Comparison of ENCODE assay signal across 19 mouse cellular contexts in the genomic region with DNA sequence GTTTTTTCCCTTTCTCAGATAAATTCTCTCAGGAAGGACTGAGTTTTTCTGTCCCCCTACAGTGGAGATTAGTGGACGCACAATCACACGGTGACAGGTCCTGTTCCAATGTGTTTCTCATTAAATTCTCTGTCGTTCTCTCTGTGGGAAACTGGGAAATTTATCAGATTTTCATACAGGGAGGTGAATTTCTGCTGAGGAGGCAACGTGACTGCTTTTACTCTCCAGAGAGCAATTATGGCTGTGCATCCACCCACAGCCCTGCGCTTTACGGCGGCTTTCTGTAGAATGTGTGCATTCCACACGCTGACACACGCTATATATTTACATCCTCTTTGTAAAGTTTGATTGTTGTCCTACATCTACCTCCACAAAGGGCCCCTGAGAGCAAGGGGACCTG. TPM values are rescaled to one million over a fixed set of nuclear protein-coding genes. Genes with fewer than 3 reads are reported as not detected.
DNase-seq lines count a peak whose midpoint lies in the region; ATAC-seq lines count a peak whose summit lies in the region.
"Had no signal": no experiment of that assay in that cellular context is flagged by ENCODE, and none has a peak within 500 bp of the region (broad histone marks: within the 10 kb centered on the region; RNA-seq: fewer than 3 reads in every experiment).

No protein-coding gene starts in this region.

- no peaks in the 10 kb centered on the region for H3K9me3 ChIP-seq in hindbrain, embryonic 14.5 days (ENCODE audit: control insufficient read depth, low read length)
- no peaks in the 10 kb centered on the region for H3K9me3 ChIP-seq in hindbrain, embryonic 10.5 days
- H3K9me3 ChIP-seq in midbrain, embryonic 15.5 days, result no peaks in the 10 kb centered on the region
- H3K9me3 ChIP-seq in forebrain, embryonic 15.5 days, result no peaks in the 10 kb centered on the region

- H3K4me1 ChIP-seq in hindbrain, embryonic 14.5 days (replicated peaks; ENCODE audit: control insufficient read depth, insufficient read depth, low read length), result peaks cover 7% of the 10 kb centered on the region; the same call in 1 of the 2 replicates
- H3K4me1 ChIP-seq in hindbrain, embryonic 10.5 days (replicated peaks), result peaks cover 13% of the 10 kb centered on the region
- peaks cover 13% of the 10 kb centered on the region for H3K4me1 ChIP-seq in midbrain, embryonic 15.5 days
- H3K4me1 ChIP-seq in forebrain, embryonic 15.5 days, result 0 out of 2 replicates have a peak, but pooled peaks cover 5% of the 10 kb centered on the region

- H3K36me3 ChIP-seq in hindbrain, embryonic 14.5 days (replicated peaks; ENCODE audit: control insufficient read depth, insufficient read depth), result no peaks in the 10 kb centered on the region
- H3K36me3 ChIP-seq in hindbrain, embryonic 10.5 days, result no peaks in the 10 kb centered on the region
- H3K36me3 ChIP-seq in midbrain, embryonic 15.5 days (replicated peaks), result no peaks in the 10 kb centered on the region
- H3K36me3 ChIP-seq in forebrain, embryonic 15.5 days, result no peaks in the 10 kb centered on the region

- H3K4me3 ChIP-seq in hindbrain, embryonic 14.5 days (replicated peaks; ENCODE audit: low read length), result no peak overlapping the region
- no peak overlapping the region for H3K4me3 ChIP-seq in hindbrain, embryonic 10.5 days
- no peak overlapping the region for H3K4me3 ChIP-seq in midbrain, embryonic 15.5 days
- no peak overlapping the region for H3K4me3 ChIP-seq in forebrain, embryonic 15.5 days

- H3K4me2 ChIP-seq in hindbrain, embryonic 14.5 days (replicated peaks), result peak overlapping the region; percentile 25
- peak overlapping the region; percentile 34 for H3K4me2 ChIP-seq in midbrain, embryonic 15.5 days
- H3K4me2 ChIP-seq in forebrain, embryonic 15.5 days (replicated peaks), result no peak overlapping the region

- H3K27ac ChIP-seq in hindbrain, embryonic 14.5 days, result no peak overlapping the region
- H3K27ac ChIP-seq in hindbrain, embryonic 10.5 days, result no peak overlapping the region
- no peak overlapping the region for H3K27ac ChIP-seq in midbrain, embryonic 15.5 days
- no peak overlapping the region for H3K27ac ChIP-seq in forebrain, embryonic 15.5 days (replicated peaks)

- no peaks in the 10 kb centered on the region for H3K27me3 ChIP-seq in hindbrain, embryonic 14.5 days (ENCODE audit: control insufficient read depth, insufficient read depth, low read length)
- peaks cover 16% of the 10 kb centered on the region for H3K27me3 ChIP-seq in hindbrain, embryonic 10.5 days (ENCODE audit: insufficient read depth, poor library complexity, severe bottlenecking)
- no peaks in the 10 kb centered on the region for H3K27me3 ChIP-seq in midbrain, embryonic 15.5 days (replicated peaks)
- H3K27me3 ChIP-seq in forebrain, embryonic 15.5 days, result no peaks in the 10 kb centered on the region

- WGBS in hindbrain, embryonic 14.5 days, result 30% methylated on average over 9 of the region's 9 CpGs
- 60% methylated on average over 9 of the region's 9 CpGs for WGBS in hindbrain, embryonic 10.5 days
- WGBS in midbrain, embryonic 15.5 days, result 22% methylated on average over 9 of the region's 9 CpGs
- WGBS in forebrain, embryonic 15.5 days, result 34% methylated on average over 9 of the region's 9 CpGs

- no peak overlapping the region for H3K9ac ChIP-seq in hindbrain, embryonic 14.5 days
- 0 out of 2 replicates have a peak overlapping the region, but pooled peaks have one; percentile 5 for H3K9ac ChIP-seq in midbrain, embryonic 15.5 days
- no peak overlapping the region for H3K9ac ChIP-seq in forebrain, embryonic 15.5 days (replicated peaks)
- H3K9ac ChIP-seq: liver, postnatal 0 days had no signal

- 0 out of 2 replicates have a peak, but pooled peaks have one; percentile 34 for ATAC-seq in hindbrain, embryonic 14.5 days (ENCODE audit: low FRiP score)
- ATAC-seq in midbrain, embryonic 15.5 days (replicated peaks), result peak; percentile 30; the same call in 1 of the 2 replicates
- no peak for ATAC-seq in forebrain, embryonic 15.5 days (replicated peaks)
- ATAC-seq: liver, postnatal 0 days had no signal

- DNase-seq in hindbrain, embryonic 14.5 days (ENCODE audit: low spot score), result no peak
- DNase-seq in hindbrain, embryonic 10.5 days (ENCODE audit: low spot score), result no peak
- peak; percentile 12 for DNase-seq in right cerebral cortex, adult 18-20 months
- DNase-seq in right cerebral cortex, postnatal 14 days, result no peak
- DNase-seq in gastrocnemius, adult 18-20 months (ENCODE audit: low spot score), result no peak
- DNase-seq: cerebellum, adult 9-10 months; gastrocnemius, postnatal 25 days; kidney, adult 11 months; liver, postnatal 0 days; lung, postnatal 10 days; spleen, adult 18-20 months; thymus, postnatal 36 days had no signal

RNA-seq across cellular contexts. Expression of gene Fgf5, which starts 28.0 kb away (rescaled TPM):
- 0.37 and 0.44 TPM in 2 replicates for polyA plus RNA-seq in hindbrain, embryonic 14.5 days (2014; fragmentation: Nextera tagmentation; extraction: Ambion mirVana)
- polyA plus RNA-seq in hindbrain, embryonic 10.5 days (2016; fragmentation: Nextera tagmentation; extraction: Ambion mirVana), result 0.29 and 0.31 TPM in 2 replicates
- polyA plus RNA-seq in midbrain, embryonic 15.5 days (2015; fragmentation: Nextera tagmentation; extraction: Ambion mirVana), result 0.96 and 2.0 TPM in 2 replicates
- under 1 TPM; 0.32 to 0.57 TPM for total RNA-seq in gastrocnemius, adult 18-20 months (2021)
- polyA plus RNA-seq in forebrain, embryonic 15.5 days (2015; fragmentation: Nextera tagmentation; extraction: Ambion mirVana), result 0.59 and 0.79 TPM in 2 replicates
- total RNA-seq: common myeloid progenitor, adult 5-6 weeks; hematopoietic stem cell, adult 5-6 weeks; liver, adult 2 months; megakaryocyte progenitor cell, adult 5-6 weeks had no signal
- polyA plus RNA-seq: liver, adult 2 months; liver, postnatal 0 days had no signal

RNA-seq across cellular contexts. Expression of gene Cfap299, which starts 47.1 kb away (rescaled TPM):
- 1.6 and 1.8 TPM in 2 replicates for polyA plus RNA-seq in hindbrain, embryonic 14.5 days (2014; fragmentation: Nextera tagmentation; extraction: Ambion mirVana)
- polyA plus RNA-seq in hindbrain, embryonic 10.5 days (2016; fragmentation: Nextera tagmentation; extraction: Ambion mirVana), result 0.51 and 2.2 TPM in 2 replicates
- polyA plus RNA-seq in midbrain, embryonic 15.5 days (2015; fragmentation: Nextera tagmentation; extraction: Ambion mirVana), result 1.5 and 2.2 TPM in 2 replicates
- not detected for total RNA-seq in gastrocnemius, adult 18-20 months (2021)
- polyA plus RNA-seq in forebrain, embryonic 15.5 days (2015; fragmentation: Nextera tagmentation; extraction: Ambion mirVana), result 0.66 and 2.0 TPM in 2 replicates
- total RNA-seq: adrenal gland, postnatal 4 days; common myeloid progenitor, adult 5-6 weeks; gastrocnemius, postnatal 25 days; hematopoietic stem cell, adult 5-6 weeks; liver, adult 2 months; megakaryocyte progenitor cell, adult 5-6 weeks had no signal
- polyA plus RNA-seq: liver, adult 2 months; liver, postnatal 0 days had no signal
